Mouse (Mus musculus) right cerebral cortex, adult 18-20 months (tissue): ENCODE data around the gene Garnl3.
"Not testable (repeated sequence)": the region's sequence is repeated elsewhere in the genome, so short reads cannot be mapped to it uniquely, and the experiment has no call there.

ENCODE experiments used
- DNase-seq: peaks from one replicate; pipeline ENCODE4 v3.0.0; 2022; ENCODE audit warnings: mixed read lengths

The Garnl3 gene

GRCm38 (mm10) chr2:33154751-33155372 is 23.4 kb upstream of the Garnl3 start:
- DNase-seq, result peak; percentile 68

- DNase-seq, result no peak
Measured at GRCm38 (mm10) chr2:33146994-33147393, 15.5 kb upstream of the Garnl3 start.

GRCm38 (mm10) chr2:33143292-33143691 is 11.8 kb upstream of the Garnl3 start:
- no peak for DNase-seq

- DNase-seq, result no peak
Measured at GRCm38 (mm10) chr2:33138491-33138890, 7.0 kb upstream of the Garnl3 start.

GRCm38 (mm10) chr2:33137731-33138130 is 6.3 kb upstream of the Garnl3 start:
- DNase-seq, result no peak

- DNase-seq, result no peak
Measured at GRCm38 (mm10) chr2:33137244-33137643, 5.8 kb upstream of the Garnl3 start.

- DNase-seq, result no peak
Measured at GRCm38 (mm10) chr2:33136366-33136765, 4.9 kb upstream of the Garnl3 start.

- no peak for DNase-seq
Measured at GRCm38 (mm10) chr2:33134766-33135490, 3.5 kb upstream of the Garnl3 start.

- no peak for DNase-seq
Measured at GRCm38 (mm10) chr2:33132306-33132705, 852 bp upstream of the Garnl3 start.

GRCm38 (mm10) chr2:33130526-33131483 is 649 bp downstream of the Garnl3 start:
- DNase-seq, result peak; percentile 97

- DNase-seq, result no peak
Measured at GRCm38 (mm10) chr2:33130141-33130525, 1.3 kb downstream of the Garnl3 start.

- no peak for DNase-seq
Measured at GRCm38 (mm10) chr2:33129696-33130095, 1.8 kb downstream of the Garnl3 start.

GRCm38 (mm10) chr2:33129005-33129404 is 2.4 kb downstream of the Garnl3 start:
- no peak for DNase-seq

- DNase-seq, result no peak
Measured at GRCm38 (mm10) chr2:33127271-33127670, 4.2 kb downstream of the Garnl3 start.

GRCm38 (mm10) chr2:33122856-33123255 is 8.6 kb downstream of the Garnl3 start:
- DNase-seq, result no peak

- DNase-seq, result no peak
Measured at GRCm38 (mm10) chr2:33100536-33100935, 30.9 kb downstream of the Garnl3 start.

- not testable (repeated sequence) for DNase-seq
Measured at GRCm38 (mm10) chr2:33097326-33097725, 34.1 kb downstream of the Garnl3 start.

- peak; percentile 54 for DNase-seq
Measured at GRCm38 (mm10) chr2:33095221-33095671, 36.2 kb downstream of the Garnl3 start.

GRCm38 (mm10) chr2:33090620-33091520 is 40.6 kb downstream of the Garnl3 start:
- DNase-seq, result peak; percentile 53

GRCm38 (mm10) chr2:33090033-33090400 is 41.4 kb downstream of the Garnl3 start:
- DNase-seq, result not testable (repeated sequence)

- DNase-seq, result no peak
Measured at GRCm38 (mm10) chr2:33089356-33090032, 42.0 kb downstream of the Garnl3 start.
